Mouse (Mus musculus) stomach, postnatal 0 days (tissue): ENCODE data around the gene Ctnna2. TPM values are rescaled to one million over a fixed set of nuclear protein-coding genes. Genes with fewer than 3 reads are reported as not detected.

ENCODE experiments used
- ATAC-seq: fragments of 200-750 bp; cut with Nextera tagmentation; 2 replicates; pipeline ENCODE4 v1.8.0; 2017; ENCODE audit not compliant: low FRiP score, low TSS enrichment
- DNase-seq: peaks from one replicate; pipeline ENCODE4 v3.0.0-alpha.2; 2016; ENCODE audit warnings: low spot score
- H3K27ac ChIP-seq: fragments of 300-500 bp; sonication (generic); replicated peaks from 2 replicates; pipeline ENCODE4 v1.5.1; 2014; ENCODE audit warnings: mild to moderate bottlenecking, control low read depth
- H3K27me3 ChIP-seq: fragments of 300-500 bp; sonication (generic); 2 replicates; pipeline ENCODE4 v1.6.1; 2014; ENCODE audit warnings: low read length; ENCODE audit not compliant: control insufficient read depth, insufficient read depth
- H3K36me3 ChIP-seq: fragments of 300-500 bp; sonication (generic); 2 replicates; pipeline ENCODE4 v1.6.1; 2014; ENCODE audit warnings: low read length, mixed read lengths; ENCODE audit not compliant: control insufficient read depth, insufficient read depth
- H3K4me1 ChIP-seq: fragments of 300-500 bp; sonication (generic); replicated peaks from 2 replicates; pipeline ENCODE4 v1.6.1; 2014; ENCODE audit warnings: antibody characterized with exemption; ENCODE audit not compliant: control insufficient read depth, insufficient read depth
- H3K4me2 ChIP-seq: fragments of 300-500 bp; sonication (generic); replicated peaks from 2 replicates; pipeline ENCODE4 v1.6.1; 2014; ENCODE audit warnings: low read depth, mild to moderate bottlenecking, control low read depth, moderate library complexity
- H3K4me3 ChIP-seq: fragments of 300-500 bp; sonication (generic); 2 replicates; pipeline ENCODE4 v1.5.1; 2014; ENCODE audit warnings: low read depth, low read length, control low read depth
- H3K9ac ChIP-seq: fragments of 300-500 bp; sonication (generic); 2 replicates; pipeline ENCODE4 v1.6.1; 2014; ENCODE audit warnings: mild to moderate bottlenecking, low read length, control low read depth, mixed read lengths
- H3K9me3 ChIP-seq: fragments of 300-500 bp; sonication (generic); 2 replicates; pipeline ENCODE4 v1.6.1; 2016; ENCODE audit warnings: low read length; ENCODE audit not compliant: control insufficient read depth
- CTCF ChIP-seq: IDR thresholded peaks from 2 replicates; pipeline ENCODE4 v1.5.1; 2016; ENCODE audit warnings: antibody characterized with exemption, low read depth, mild to moderate bottlenecking, moderate library complexity
- EP300 ChIP-seq: optimal IDR thresholded peaks from 2 replicates; pipeline ENCODE3; 2016; ENCODE audit warnings: antibody characterized with exemption
- WGBS: fragments of 180-500 bp; shearing (Covaris S2); extraction: QIAGEN DNeasy Blood & Tissue Kit; methylation state at CpG from one replicate; pipeline ENCODE4 v1.1.7; 2014; 5-methylcytosine and 5-hydroxymethylcytosine counted together
- polyA plus RNA-seq: library from polyadenylated mRNA; unstranded; fragments of >200 nt; fragmentation: Nextera tagmentation; extraction: Ambion mirVana; gene quantifications from 2 replicates; pipeline ENCODE4 v1.2.1, GENCODE M21; 2015

The Ctnna2 gene
- polyA plus RNA-seq, 1 experiment from 2014 or later = 1.9 TPM

DNA sequence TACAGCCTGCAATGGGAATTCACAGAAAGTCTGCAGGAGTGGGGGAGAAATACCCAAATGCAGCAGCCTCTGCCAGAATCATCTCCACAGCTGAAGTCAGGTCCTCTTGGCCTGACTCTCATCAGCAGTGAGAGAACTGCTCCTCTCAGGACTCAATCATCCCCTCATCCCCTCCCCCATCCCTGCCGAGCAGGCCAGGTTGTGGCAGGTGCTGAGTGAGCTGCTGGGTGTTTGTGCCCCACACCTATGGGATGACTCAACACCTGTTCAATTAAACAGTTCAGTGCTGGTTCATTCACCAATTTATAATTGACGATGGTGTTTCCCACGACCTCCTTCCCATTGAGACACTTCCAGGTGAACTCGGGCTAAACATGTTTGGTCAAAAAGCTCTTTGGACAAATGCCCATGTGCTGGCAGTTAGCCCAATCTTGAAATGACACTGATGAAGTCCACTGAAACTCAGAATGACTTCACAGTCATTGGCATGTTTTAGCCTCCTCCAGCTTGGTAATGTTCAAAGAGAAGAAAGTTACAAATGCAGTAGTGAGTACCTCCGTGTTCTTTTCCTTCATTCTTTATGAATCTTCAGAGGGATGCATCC lies 1000.1 kb downstream of the Ctnna2 start:
- H3K4me1 ChIP-seq = no peaks in the 10 kb centered on the region
- no peak overlapping the region for H3K9ac ChIP-seq
- no peaks in the 10 kb centered on the region for H3K27me3 ChIP-seq
- TF ChIP-seq EP300 (no peak), CTCF (no peak)
- H3K36me3 ChIP-seq = no peaks in the 10 kb centered on the region
- no peak overlapping the region for H3K27ac ChIP-seq
- H3K4me2 ChIP-seq = no peak overlapping the region
- H3K4me3 ChIP-seq = no peak overlapping the region
- no peaks in the 10 kb centered on the region for H3K9me3 ChIP-seq
- 0 out of 2 replicates have a peak, but pooled peaks have one; percentile 56 for ATAC-seq
- peak; percentile 19 for DNase-seq
- 47% methylated on average over 5 of the region's 5 CpGs for WGBS

DNA sequence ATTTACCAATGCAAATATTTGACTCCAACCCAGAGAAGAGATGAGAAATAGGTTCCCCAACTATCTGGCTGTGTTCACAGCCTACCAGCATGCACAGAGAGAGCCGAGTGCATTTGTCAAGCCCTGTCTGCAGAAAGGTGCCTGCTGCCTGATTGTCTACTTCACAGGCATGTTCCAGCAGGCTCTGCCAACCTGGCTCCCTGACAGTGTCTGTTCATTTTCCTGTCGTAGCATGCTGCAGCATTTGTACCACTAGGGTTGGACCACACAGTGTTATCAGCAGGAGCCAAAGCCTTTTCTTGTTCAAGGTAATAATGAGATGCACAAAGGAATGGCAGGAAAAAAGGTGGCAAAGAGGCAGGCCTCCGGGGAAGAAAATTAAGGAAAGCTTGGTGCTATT lies 1001.7 kb downstream of the Ctnna2 start:
- no peak overlapping the region for H3K27ac ChIP-seq
- no peaks in the 10 kb centered on the region for H3K36me3 ChIP-seq
- no peaks in the 10 kb centered on the region for H3K9me3 ChIP-seq
- ATAC-seq (peak; percentile 24; the same call in 1 of the 2 replicates), DNase-seq (peak; percentile 14)
- no peaks in the 10 kb centered on the region for H3K27me3 ChIP-seq
- peak; percentile 22; the same call in 1 of the 2 replicates for TF ChIP-seq CTCF
- TF ChIP-seq EP300 = no peak
- 20% methylated on average over 3 of the region's 3 CpGs for WGBS
- no peak overlapping the region for H3K9ac ChIP-seq
- no peaks in the 10 kb centered on the region for H3K4me1 ChIP-seq
- no peak overlapping the region for H3K4me3 ChIP-seq
- H3K4me2 ChIP-seq = no peak overlapping the region

DNA sequence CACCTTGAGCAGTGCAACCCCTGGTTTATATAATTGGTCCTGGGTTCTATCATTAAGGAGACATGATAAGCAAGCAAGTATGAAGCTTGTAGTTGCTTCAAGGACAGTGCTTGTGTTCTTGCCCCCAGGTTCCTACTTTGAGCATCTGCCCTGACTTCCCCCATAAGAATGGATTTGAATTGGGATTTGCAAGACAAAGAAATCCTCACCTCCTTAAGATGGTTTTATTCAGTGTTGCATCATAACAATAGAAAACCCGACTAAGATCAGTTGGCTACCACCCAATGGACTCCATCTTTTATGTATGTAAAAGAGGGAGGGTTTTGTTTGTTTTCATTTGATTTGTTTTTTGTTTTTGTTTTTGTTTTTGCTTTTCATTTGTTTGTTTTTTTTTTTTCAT lies 1005.2 kb downstream of the Ctnna2 start:
- Histone ChIP-seq H3K4me3 (no peak overlapping the region), H3K36me3 (no peaks in the 10 kb centered on the region), H3K27me3 (no peaks in the 10 kb centered on the region), H3K4me2 (no peak overlapping the region), H3K9ac (no peak overlapping the region), H3K9me3 (no peaks in the 10 kb centered on the region), H3K4me1 (no peaks in the 10 kb centered on the region), H3K27ac (no peak overlapping the region)
- DNase-seq (no peak), ATAC-seq (no peak)
- no peak for TF ChIP-seq CTCF
- no peak for TF ChIP-seq EP300
- 72% methylated on average over 1 of the region's 1 CpGs for WGBS

- no peak for DNase-seq
Measured at GRCm38 (mm10) chr6:76964998-76965432, 1014.5 kb downstream of the Ctnna2 start.

GRCm38 (mm10) chr6:76908086-76908485 lies 1071.4 kb downstream of the Ctnna2 start:
- H3K4me1 ChIP-seq = no peaks in the 10 kb centered on the region
- no peaks in the 10 kb centered on the region for H3K27me3 ChIP-seq
- no peak overlapping the region for H3K4me3 ChIP-seq
- WGBS = 65% methylated on average over 4 of the region's 4 CpGs
- no peak overlapping the region for H3K27ac ChIP-seq
- H3K9ac ChIP-seq = no peak overlapping the region
- TF ChIP-seq EP300 = no peak
- no peak overlapping the region for H3K4me2 ChIP-seq
- no peaks in the 10 kb centered on the region for H3K9me3 ChIP-seq
- no peaks in the 10 kb centered on the region for H3K36me3 ChIP-seq
- ATAC-seq = no peak
- DNase-seq = no peak

More at GRCm38 (mm10) chr6:76964998-76965432, 1014.5 kb downstream of the Ctnna2 start:
- no peak overlapping the region for H3K9ac ChIP-seq
- no peak overlapping the region for H3K4me3 ChIP-seq
- 61% methylated on average over 5 of the region's 5 CpGs for WGBS
- H3K27me3 ChIP-seq = no peaks in the 10 kb centered on the region
- no peak overlapping the region for H3K27ac ChIP-seq
- no peak for TF ChIP-seq EP300
- no peak for TF ChIP-seq CTCF
- H3K9me3 ChIP-seq = no peaks in the 10 kb centered on the region
- H3K4me2 ChIP-seq = no peak overlapping the region
- ATAC-seq = no peak
- H3K4me1 ChIP-seq = no peaks in the 10 kb centered on the region
- H3K36me3 ChIP-seq = no peaks in the 10 kb centered on the region

DNA sequence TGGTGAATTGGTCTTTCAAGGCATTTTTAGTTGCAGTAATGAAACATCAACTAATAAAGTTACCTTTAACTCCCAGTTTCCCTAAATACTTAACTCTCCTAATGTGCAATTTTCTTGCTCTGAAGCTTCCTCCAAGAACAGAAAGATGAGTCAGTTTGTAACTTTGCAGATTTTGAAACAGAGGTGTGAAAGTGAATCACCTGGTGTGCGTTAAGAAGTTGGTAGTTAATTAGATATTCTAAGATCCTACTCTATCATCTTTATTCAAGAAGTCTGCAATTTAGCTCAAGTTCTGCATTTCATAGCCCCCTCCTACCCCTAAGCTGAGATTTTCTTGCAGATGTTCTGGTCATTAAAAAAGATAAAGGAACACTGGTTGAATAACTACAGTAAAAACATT lies 1082.3 kb downstream of the Ctnna2 start:
- H3K27me3 ChIP-seq = no peaks in the 10 kb centered on the region
- H3K9ac ChIP-seq = no peak overlapping the region
- 75% methylated on average over 1 of the region's 1 CpGs for WGBS
- no peak overlapping the region for H3K4me2 ChIP-seq
- TF ChIP-seq EP300 (no peak), CTCF (no peak)
- no peak for ATAC-seq
- H3K4me1 ChIP-seq = no peaks in the 10 kb centered on the region
- DNase-seq = no peak
- no peaks in the 10 kb centered on the region for H3K36me3 ChIP-seq
- H3K9me3 ChIP-seq = no peaks in the 10 kb centered on the region
- H3K4me3 ChIP-seq = no peak overlapping the region
- H3K27ac ChIP-seq = no peak overlapping the region
